Mouse (Mus musculus): ENCODE data around the gene Olfr557. TPM values are rescaled to one million over a fixed set of nuclear protein-coding genes. Genes with fewer than 3 reads are reported as not detected.

Gene Olfr557
- not detected for total RNA-seq (2023)

DNA sequence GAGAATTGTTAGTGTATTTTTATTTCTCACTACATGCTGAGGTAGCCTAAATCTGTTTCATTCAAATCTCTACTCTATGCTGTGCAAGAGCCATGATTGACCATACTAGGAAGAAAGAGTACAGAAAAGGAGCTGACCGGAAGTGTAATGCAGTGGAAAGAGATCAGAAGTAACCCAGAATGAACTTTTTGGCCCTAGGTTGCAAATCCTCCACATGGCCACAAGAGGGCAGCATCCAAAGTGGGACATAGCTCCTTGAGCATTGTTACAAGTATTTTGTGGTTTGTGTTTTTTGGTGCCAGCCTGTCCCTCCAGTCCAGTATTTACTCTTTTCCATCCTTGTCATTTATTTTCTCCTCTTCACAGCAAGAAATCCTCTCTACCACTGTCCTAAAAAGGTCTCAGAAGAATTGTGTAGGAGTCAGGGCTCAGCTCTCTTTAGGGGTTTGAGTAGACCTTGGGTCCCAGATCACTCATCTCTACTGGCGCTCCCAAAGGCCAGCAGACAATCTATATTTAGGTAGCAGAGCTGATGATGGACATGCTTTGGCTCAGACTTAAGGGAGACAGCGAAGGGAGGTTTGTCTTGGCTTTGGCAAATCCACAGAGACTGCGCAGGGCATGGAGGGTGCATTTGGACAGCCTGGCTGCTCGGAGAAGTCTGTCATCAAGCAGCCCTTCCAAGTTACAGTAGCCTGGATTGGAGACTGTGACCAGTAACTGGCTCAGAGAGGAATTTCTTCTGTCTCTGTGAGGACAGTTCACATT lies at the start of gene Olfr557:
Gene Olfr557, plus strand, starts transcription at position 553 of the 768 bp plus-strand sequence.

DNA sequence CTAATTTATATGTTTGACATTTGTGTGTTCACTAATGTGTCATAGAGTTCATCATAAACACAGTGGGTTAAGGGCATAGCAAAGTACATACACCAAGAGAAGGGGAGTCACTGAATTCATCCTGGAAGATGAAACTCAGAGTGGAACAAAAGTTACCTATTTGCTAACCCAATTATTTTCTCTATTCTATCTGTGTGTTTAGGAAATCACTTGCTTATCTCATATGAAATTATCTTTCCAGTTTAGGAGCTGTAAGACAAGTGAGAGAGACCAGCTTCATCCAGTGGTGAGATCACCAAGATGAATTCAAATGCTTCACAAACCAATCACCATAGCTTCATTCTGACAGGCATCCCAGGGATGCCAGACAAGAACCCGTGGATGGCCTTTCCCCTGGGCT lies 37.2 kb upstream of the Olfr557 start, which contains the start of gene Olfr555:
Gene Olfr555, plus strand, starts transcription at position 301 of the 400 bp plus-strand sequence.

DNA sequence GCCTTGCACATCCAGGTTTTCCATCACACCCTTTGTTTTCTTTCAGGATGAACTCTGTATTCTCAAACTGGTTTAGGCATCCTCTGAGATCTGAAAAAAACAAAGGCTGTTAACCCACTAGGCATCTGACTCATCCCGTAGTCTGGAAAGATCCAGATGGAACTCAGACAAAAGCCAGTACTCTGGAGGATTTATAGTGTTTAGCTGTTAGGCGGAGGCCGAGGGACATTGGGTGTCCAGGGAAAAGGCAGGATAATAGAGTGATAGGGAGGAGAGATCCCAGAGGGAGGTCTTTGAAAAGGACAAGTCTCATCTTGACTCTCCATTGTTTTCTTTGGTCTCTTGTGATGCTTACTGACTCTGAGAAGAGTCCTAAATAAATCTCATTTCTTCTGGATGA lies 31.1 kb upstream of the Olfr557 start, which contains the start of gene Olfr556:
Gene Olfr556, plus strand, starts transcription at position 301 of the 400 bp plus-strand sequence.

DNA sequence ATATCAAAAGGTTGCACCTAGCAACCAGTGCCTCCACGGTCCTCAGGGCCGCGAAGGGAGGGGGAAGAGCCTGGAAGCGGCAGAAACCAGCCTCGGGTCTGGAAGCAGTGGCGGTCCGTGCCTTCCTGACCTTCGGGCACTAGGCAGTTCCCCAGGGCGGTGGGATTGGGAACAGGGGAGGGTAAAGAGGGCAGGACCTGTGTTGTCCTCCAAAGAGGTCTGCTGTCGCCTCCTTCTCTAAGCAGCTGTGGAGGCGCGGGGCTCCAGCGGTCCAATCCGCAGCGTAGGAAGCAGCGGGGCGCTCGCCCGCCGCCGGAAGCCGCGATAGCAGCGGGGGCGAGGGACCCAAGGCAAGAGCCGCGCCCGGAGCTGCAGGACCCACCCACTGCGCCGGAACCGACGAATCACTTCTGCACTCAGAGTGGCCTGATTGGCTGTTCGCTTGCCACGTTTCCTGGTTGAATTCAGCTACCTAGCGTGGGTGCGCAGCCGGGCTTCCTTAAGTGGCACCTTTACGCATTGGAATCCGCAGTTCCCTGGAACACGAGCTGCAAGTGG lies 8.7 kb upstream of the Olfr557 start, which contains the start of gene Trim68:
Gene Trim68, minus strand, starts transcription at position 384 of the 558 bp plus-strand sequence.

DNA sequence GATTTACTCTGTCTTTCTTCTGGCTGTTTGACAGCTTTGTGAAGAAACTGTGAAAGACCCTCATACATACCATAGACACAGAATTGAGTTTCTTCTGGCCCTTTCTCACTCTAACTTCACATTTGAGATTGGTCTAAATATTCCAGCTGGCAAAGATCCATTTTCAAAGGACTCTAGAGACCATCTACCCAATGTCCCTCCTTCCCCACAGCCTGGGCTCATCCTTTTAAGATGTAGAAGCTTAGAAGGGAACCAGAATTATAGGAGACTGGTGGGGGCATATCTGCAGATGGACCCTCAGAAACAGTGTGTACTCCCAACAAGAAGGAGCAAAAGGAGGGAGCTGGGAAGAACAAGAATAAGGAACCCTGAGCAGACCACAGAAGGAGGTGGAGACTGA lies 6.2 kb downstream of the Olfr557 start, which contains the start of gene Olfr558:
Gene Olfr558, plus strand, starts transcription at position 301 of the 400 bp plus-strand sequence.

DNA sequence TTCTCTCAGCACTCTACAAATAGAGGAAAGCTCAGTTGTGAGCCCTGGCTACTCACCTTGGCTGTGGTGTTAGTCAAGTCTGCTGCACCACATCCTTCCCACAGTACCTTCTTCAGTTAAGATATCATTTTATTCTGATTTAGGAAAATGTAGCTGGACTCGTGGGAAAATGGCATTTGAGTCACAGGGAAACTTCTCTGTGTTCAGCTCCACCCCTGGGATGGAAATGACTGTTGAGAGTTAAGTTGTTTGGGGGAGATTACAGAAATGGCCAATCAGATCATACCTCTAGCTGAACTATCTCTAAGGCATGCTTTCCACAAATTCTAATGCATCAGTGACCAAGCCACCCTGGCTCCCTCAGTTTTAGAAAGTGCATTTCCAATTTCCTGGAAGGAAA lies 23.3 kb downstream of the Olfr557 start, which contains the start of gene Olfr33:
Gene Olfr33, minus strand, starts transcription at position 101 of the 400 bp plus-strand sequence.

DNA sequence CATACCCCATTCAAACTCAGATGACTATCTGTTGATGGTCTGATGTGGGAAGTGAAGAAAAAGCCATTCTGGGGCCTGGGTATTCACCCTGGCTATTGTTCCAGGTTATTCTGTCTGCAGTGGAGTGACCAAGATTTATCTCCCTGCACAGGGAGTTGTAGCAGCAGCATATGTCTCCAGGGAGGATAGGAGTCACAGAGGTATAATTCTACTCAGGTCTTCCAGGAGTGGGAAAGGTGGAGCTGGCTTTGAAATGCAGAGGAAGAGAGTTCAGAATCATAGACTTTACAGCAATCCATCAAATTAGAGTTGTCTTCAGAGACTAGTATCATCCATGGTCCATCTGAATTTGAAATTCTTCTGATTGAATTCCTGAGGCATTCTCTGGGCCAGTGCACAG lies 31.7 kb downstream of the Olfr557 start, which contains the start of gene Olfr559:
Gene Olfr559, minus strand, starts transcription at position 101 of the 400 bp plus-strand sequence.

Other genes with a start within 250 kb of the Olfr557 start
- not detected for gene Olfr543, start 214.2 kb upstream of the Olfr557 start, total RNA-seq (2023)
- not detected for gene Olfr544, start 207.6 kb upstream of the Olfr557 start, total RNA-seq (2023)
- gene Olfr545, start 196.3 kb upstream of the Olfr557 start, total RNA-seq (2023) = not detected
- gene Olfr547, start 161.2 kb upstream of the Olfr557 start, total RNA-seq (2023) = not detected
- gene Olfr548-ps1, start 155.0 kb upstream of the Olfr557 start, total RNA-seq (2023) = not detected
- not detected for gene Olfr549, start 146.0 kb upstream of the Olfr557 start, total RNA-seq (2023)
- 10 to 100 TPM; 19.9 to 20.8 TPM for gene Trim21, start 130.4 kb upstream of the Olfr557 start, total RNA-seq (2023)
- gene Olfr550, start 124.5 kb upstream of the Olfr557 start, total RNA-seq (2023) = not detected
- not detected for gene Olfr551, start 104.0 kb upstream of the Olfr557 start, total RNA-seq (2023)
- gene Olfr552, start 98.1 kb upstream of the Olfr557 start, total RNA-seq (2023) = not detected
- not detected for gene Olfr553, start 77.7 kb upstream of the Olfr557 start, total RNA-seq (2023)
- gene Olfr554, start 57.5 kb upstream of the Olfr557 start, total RNA-seq (2023) = not detected
- not detected for gene Olfr555, start 37.1 kb upstream of the Olfr557 start, total RNA-seq (2023)
- not detected for gene Olfr556, start 31.0 kb upstream of the Olfr557 start, total RNA-seq (2023)
- 1 to 10 TPM; 3.9 to 5.2 TPM for gene Trim68, start 8.6 kb upstream of the Olfr557 start, total RNA-seq (2023)
- not detected for gene Olfr558, start 6.3 kb downstream of the Olfr557 start, total RNA-seq (2023)
- not detected for gene Olfr33, start 23.2 kb downstream of the Olfr557 start, total RNA-seq (2023)
- not detected for gene Olfr559, start 31.6 kb downstream of the Olfr557 start, total RNA-seq (2023)
- gene Olfr560, start 63.5 kb downstream of the Olfr557 start, total RNA-seq (2023) = not detected
- gene Olfr78, start 63.6 kb downstream of the Olfr557 start, total RNA-seq (2023) = not detected
- not detected for gene Olfr561, start 75.3 kb downstream of the Olfr557 start, total RNA-seq (2023)
- not detected for gene Olfr564, start 107.6 kb downstream of the Olfr557 start, total RNA-seq (2023)
- not detected for gene Olfr566, start 162.9 kb downstream of the Olfr557 start, total RNA-seq (2023)
- gene Olfr568, start 181.2 kb downstream of the Olfr557 start, total RNA-seq (2023) = not detected
- not detected for gene Olfr569, start 195.0 kb downstream of the Olfr557 start, total RNA-seq (2023)
- not detected for gene Olfr570, start 198.7 kb downstream of the Olfr557 start, total RNA-seq (2023)
- gene Olfr571, start 221.6 kb downstream of the Olfr557 start, total RNA-seq (2023) = not detected
- not detected for gene Olfr572, start 228.5 kb downstream of the Olfr557 start, total RNA-seq (2023)
- not detected for gene Olfr573-ps1, start 246.7 kb downstream of the Olfr557 start, total RNA-seq (2023)